Mouse (Mus musculus) embryonic facial prominence, embryonic 12.5 days (tissue): ENCODE measurements at regions not wholly inside any gene's neighbourhood (a gene's known extent, or its start where the extent isn't known, plus 50 kb on each side); places are given as distances from the start of the nearest gene placed in this dataset.

ENCODE experiments used
- ATAC-seq: fragments of 200-750 bp; cut with Nextera tagmentation; 2 replicates; pipeline ENCODE4 v1.8.0; 2017; ENCODE audit not compliant: insufficient number of reproducible peaks, insufficient read depth, low FRiP score, low TSS enrichment
- H3K27ac ChIP-seq: fragments of 300-500 bp; sonication (generic); 2 replicates; pipeline ENCODE4 v1.5.1; 2016; ENCODE audit warnings: mild to moderate bottlenecking
- H3K27me3 ChIP-seq: fragments of 300-500 bp; sonication (generic); 2 replicates; pipeline ENCODE4 v1.6.1; 2016; ENCODE audit warnings: mild to moderate bottlenecking, moderate library complexity
- H3K36me3 ChIP-seq: fragments of 300-500 bp; sonication (generic); 2 replicates; pipeline ENCODE4 v1.6.1; 2016; ENCODE audit warnings: mild to moderate bottlenecking
- H3K4me1 ChIP-seq: fragments of 300-500 bp; sonication (generic); 2 replicates; pipeline ENCODE4 v1.6.1; 2016
- H3K4me2 ChIP-seq: fragments of 300-500 bp; sonication (generic); replicated peaks from 2 replicates; pipeline ENCODE4 v1.6.1; 2016; ENCODE audit warnings: mild to moderate bottlenecking, moderate library complexity
- H3K4me3 ChIP-seq: fragments of 300-500 bp; sonication (generic); 2 replicates; pipeline ENCODE4 v1.5.1; 2016; ENCODE audit warnings: mild to moderate bottlenecking
- H3K9ac ChIP-seq: fragments of 300-500 bp; sonication (generic); 2 replicates; pipeline ENCODE4 v1.6.1; 2016; ENCODE audit warnings: mild to moderate bottlenecking, moderate library complexity
- H3K9me3 ChIP-seq: fragments of 300-500 bp; sonication (generic); 2 replicates; pipeline ENCODE4 v1.6.1; 2016; ENCODE audit warnings: mild to moderate bottlenecking, moderate library complexity
- WGBS: fragments of 180-500 bp; shearing (Covaris S2); methylation state at CpG from one replicate; pipeline ENCODE4 v1.1.7; 2016; 5-methylcytosine and 5-hydroxymethylcytosine counted together

GRCm38 (mm10) chr13:83884766-83885543, 337.1 kb upstream of the Tmem161b start:
- WGBS = 52% methylated on average over 13 of the region's 13 CpGs
- Histone ChIP-seq H3K36me3 (no peaks in the 10 kb centered on the region), H3K9me3 (no peaks in the 10 kb centered on the region), H3K4me3 (no peak overlapping the region), H3K4me2 (no peak overlapping the region), H3K27me3 (no peaks in the 10 kb centered on the region), H3K9ac (no peak overlapping the region), H3K27ac (no peak overlapping the region), H3K4me1 (no peaks in the 10 kb centered on the region)
- ATAC-seq = peak; percentile 74; the same call in 1 of the 2 replicates

GRCm38 (mm10) chr13:83885729-83886128, 336.4 kb upstream of the Tmem161b start:
- H3K4me1 ChIP-seq = no peaks in the 10 kb centered on the region
- 74% methylated on average over 4 of the region's 4 CpGs for WGBS
- H3K9me3 ChIP-seq = no peaks in the 10 kb centered on the region
- no peak overlapping the region for H3K4me3 ChIP-seq
- no peak for ATAC-seq
- H3K36me3 ChIP-seq = no peaks in the 10 kb centered on the region
- no peak overlapping the region for H3K9ac ChIP-seq
- no peaks in the 10 kb centered on the region for H3K27me3 ChIP-seq
- H3K27ac ChIP-seq = no peak overlapping the region
- H3K4me2 ChIP-seq = no peak overlapping the region

- no peak overlapping the region for H3K4me3 ChIP-seq
- H3K27ac ChIP-seq = no peak overlapping the region
- no peaks in the 10 kb centered on the region for H3K9me3 ChIP-seq
- H3K4me1 ChIP-seq = no peaks in the 10 kb centered on the region
- H3K36me3 ChIP-seq = no peaks in the 10 kb centered on the region
- no peak overlapping the region for H3K9ac ChIP-seq
- ATAC-seq = no peak
- no peak overlapping the region for H3K4me2 ChIP-seq
- 66% methylated on average over 2 of the region's 2 CpGs for WGBS
- no peaks in the 10 kb centered on the region for H3K27me3 ChIP-seq
Measured at GRCm38 (mm10) chr13:83914697-83915096, 307.4 kb upstream of the Tmem161b start.

GRCm38 (mm10) chr13:83932761-83933160, 289.3 kb upstream of the Tmem161b start:
- Histone ChIP-seq H3K27ac (no peak overlapping the region), H3K9me3 (no peaks in the 10 kb centered on the region), H3K4me1 (no peaks in the 10 kb centered on the region), H3K27me3 (no peaks in the 10 kb centered on the region), H3K4me3 (no peak overlapping the region), H3K36me3 (no peaks in the 10 kb centered on the region), H3K9ac (no peak overlapping the region), H3K4me2 (no peak overlapping the region)
- 76% methylated on average over 2 of the region's 2 CpGs for WGBS
- no peak for ATAC-seq

- Histone ChIP-seq H3K4me1 (no peaks in the 10 kb centered on the region), H3K36me3 (no peaks in the 10 kb centered on the region), H3K4me3 (no peak overlapping the region), H3K27ac (no peak overlapping the region), H3K4me2 (no peak overlapping the region), H3K9ac (no peak overlapping the region), H3K9me3 (no peaks in the 10 kb centered on the region), H3K27me3 (no peaks in the 10 kb centered on the region)
- no peak for ATAC-seq
- WGBS = 67% methylated on average over 4 of the region's 4 CpGs
Measured at GRCm38 (mm10) chr13:83946495-83946894, 275.6 kb upstream of the Tmem161b start.

DNA sequence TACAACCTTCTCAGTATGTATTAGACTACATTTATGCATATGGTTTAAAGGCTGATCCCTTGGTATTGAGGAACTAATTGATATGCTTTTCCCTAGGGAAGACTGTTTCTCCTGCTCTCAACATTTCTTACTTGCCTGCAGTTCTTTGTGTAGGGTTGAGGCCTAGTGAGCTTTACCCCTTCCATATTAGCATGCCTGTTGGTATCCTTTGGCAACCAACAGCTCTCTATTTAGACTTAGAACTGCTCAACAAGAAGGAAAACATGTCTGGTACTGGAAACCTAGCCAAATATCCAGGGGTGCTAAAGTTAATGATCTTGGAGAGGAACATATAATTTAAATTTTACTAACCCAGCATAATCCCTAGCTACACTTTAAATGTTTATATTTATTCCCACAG, 270.9 kb upstream of the Tmem161b start:
- no peak overlapping the region for H3K27ac ChIP-seq
- no peaks in the 10 kb centered on the region for H3K27me3 ChIP-seq
- H3K9ac ChIP-seq = no peak overlapping the region
- no peaks in the 10 kb centered on the region for H3K9me3 ChIP-seq
- no peak for ATAC-seq
- H3K4me3 ChIP-seq = no peak overlapping the region
- no peaks in the 10 kb centered on the region for H3K4me1 ChIP-seq
- no peaks in the 10 kb centered on the region for H3K36me3 ChIP-seq
- no peak overlapping the region for H3K4me2 ChIP-seq

DNA sequence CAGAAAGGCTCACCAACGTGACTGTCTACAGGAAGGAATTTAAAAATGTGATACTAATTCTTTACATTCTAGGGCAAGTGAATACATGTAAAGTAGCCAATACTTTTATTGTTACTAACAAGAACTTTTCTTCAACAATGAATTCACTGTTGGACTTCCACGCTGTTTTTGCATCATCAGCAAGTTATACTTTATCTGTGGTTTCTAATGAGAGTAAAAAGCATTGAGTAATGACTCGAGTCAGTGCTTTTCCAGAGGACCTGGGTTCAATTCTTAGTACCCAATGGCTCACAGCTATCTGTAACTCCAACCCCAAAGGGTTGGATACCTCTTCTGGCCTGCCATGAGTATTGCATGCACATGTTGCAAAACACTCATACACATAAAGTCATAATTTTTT, 270.3 kb upstream of the Tmem161b start:
- Histone ChIP-seq H3K9me3 (no peaks in the 10 kb centered on the region), H3K4me2 (no peak overlapping the region), H3K4me1 (no peaks in the 10 kb centered on the region), H3K27ac (no peak overlapping the region), H3K9ac (no peak overlapping the region), H3K36me3 (no peaks in the 10 kb centered on the region), H3K27me3 (no peaks in the 10 kb centered on the region), H3K4me3 (no peak overlapping the region)
- 84% methylated on average over 3 of the region's 3 CpGs for WGBS
- ATAC-seq = no peak

- no peak for ATAC-seq
- Histone ChIP-seq H3K27me3 (no peaks in the 10 kb centered on the region), H3K9me3 (no peaks in the 10 kb centered on the region), H3K4me1 (no peaks in the 10 kb centered on the region), H3K9ac (no peak overlapping the region), H3K4me3 (no peak overlapping the region), H3K27ac (no peak overlapping the region), H3K36me3 (no peaks in the 10 kb centered on the region), H3K4me2 (no peak overlapping the region)
- 70% methylated on average over 4 of the region's 4 CpGs for WGBS
Measured at GRCm38 (mm10) chr13:83952353-83952752, 269.7 kb upstream of the Tmem161b start.

- Histone ChIP-seq H3K4me1 (no peaks in the 10 kb centered on the region), H3K27ac (no peak overlapping the region), H3K9ac (no peak overlapping the region), H3K4me3 (no peak overlapping the region), H3K27me3 (no peaks in the 10 kb centered on the region), H3K4me2 (no peak overlapping the region), H3K9me3 (no peaks in the 10 kb centered on the region), H3K36me3 (no peaks in the 10 kb centered on the region)
- no peak for ATAC-seq
- 55% methylated on average over 4 of the region's 4 CpGs for WGBS
Measured at GRCm38 (mm10) chr13:83952862-83953261, 269.2 kb upstream of the Tmem161b start.

DNA sequence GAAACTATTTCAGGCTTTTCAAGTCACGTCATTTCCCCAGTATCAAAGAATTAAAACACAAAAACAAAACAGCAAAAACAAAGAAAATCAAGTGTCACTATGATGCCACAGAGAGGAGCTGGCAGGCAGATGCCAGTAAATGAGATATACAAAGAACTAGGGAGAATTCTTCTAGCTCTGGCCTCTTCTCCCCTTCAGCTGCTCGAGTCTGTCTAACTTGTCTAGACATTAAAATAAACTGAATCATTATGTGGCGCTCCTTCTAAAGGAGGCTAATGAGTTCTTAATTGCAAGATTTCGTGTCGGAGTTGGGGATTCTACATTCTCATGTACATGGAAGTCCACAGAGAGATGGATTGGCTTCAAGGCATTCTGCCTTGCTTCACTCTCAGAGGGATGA, 266.4 kb upstream of the Tmem161b start:
- WGBS = 67% methylated on average over 5 of the region's 5 CpGs
- ATAC-seq = no peak
- H3K4me3 ChIP-seq = no peak overlapping the region
- no peaks in the 10 kb centered on the region for H3K36me3 ChIP-seq
- no peaks in the 10 kb centered on the region for H3K27me3 ChIP-seq
- no peak overlapping the region for H3K27ac ChIP-seq
- no peak overlapping the region for H3K9ac ChIP-seq
- H3K4me1 ChIP-seq = no peaks in the 10 kb centered on the region
- H3K9me3 ChIP-seq = no peaks in the 10 kb centered on the region
- no peak overlapping the region for H3K4me2 ChIP-seq

DNA sequence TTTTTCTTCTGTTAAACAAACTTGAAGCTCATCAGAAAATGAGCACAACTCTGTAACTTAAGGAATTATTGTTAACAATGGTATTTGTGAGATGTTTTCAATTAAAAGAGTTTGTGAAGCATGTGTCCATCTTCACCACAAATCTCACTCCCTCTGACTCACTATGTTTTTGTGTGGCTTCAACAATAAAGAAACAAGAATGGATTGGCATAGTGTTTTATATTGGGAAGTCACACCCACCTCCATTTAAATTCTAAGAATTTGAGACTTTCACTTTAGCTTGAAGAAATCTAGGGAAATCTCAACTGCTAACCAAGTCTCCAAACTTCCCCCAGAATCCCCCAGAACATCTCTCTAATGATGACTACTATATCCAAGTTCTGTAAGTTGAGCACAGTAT, 243.6 kb upstream of the Tmem161b start:
- Histone ChIP-seq H3K27me3 (no peaks in the 10 kb centered on the region), H3K4me2 (no peak overlapping the region), H3K9ac (no peak overlapping the region), H3K27ac (no peak overlapping the region), H3K9me3 (no peaks in the 10 kb centered on the region), H3K4me1 (no peaks in the 10 kb centered on the region), H3K36me3 (no peaks in the 10 kb centered on the region), H3K4me3 (no peak overlapping the region)
- no peak for ATAC-seq

DNA sequence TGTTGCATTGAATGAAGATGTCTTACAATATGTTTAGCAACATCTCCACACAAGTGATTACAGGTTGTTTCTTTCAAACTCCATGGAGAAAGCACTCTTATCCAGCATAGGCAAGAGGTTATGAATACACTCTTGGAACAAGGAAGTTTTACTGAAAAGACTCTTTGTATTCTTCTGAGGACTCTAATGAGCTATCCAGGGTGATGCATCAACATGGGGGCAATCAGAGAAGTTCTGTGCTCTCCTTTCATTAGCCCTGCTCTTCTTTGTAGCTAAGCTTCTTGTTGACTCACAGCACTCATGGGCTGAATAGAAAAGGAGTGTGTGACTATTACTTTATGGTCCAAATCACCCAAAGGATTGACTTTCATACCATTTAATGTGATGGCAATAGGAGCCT, 242.6 kb upstream of the Tmem161b start:
- no peaks in the 10 kb centered on the region for H3K27me3 ChIP-seq
- no peaks in the 10 kb centered on the region for H3K36me3 ChIP-seq
- ATAC-seq = no peak
- no peak overlapping the region for H3K4me2 ChIP-seq
- no peaks in the 10 kb centered on the region for H3K9me3 ChIP-seq
- no peak overlapping the region for H3K27ac ChIP-seq
- H3K4me3 ChIP-seq = no peak overlapping the region
- H3K4me1 ChIP-seq = no peaks in the 10 kb centered on the region
- no peak overlapping the region for H3K9ac ChIP-seq
